Mouse (Mus musculus) mouse embryonic stem cell (cell line): ENCODE results near the gene Stx11.

Source experiments
- in situ Hi-C, 2 experiments: fragments of 300-500 bp; cut with MboI; formaldehyde crosslinking; loops; 1 replicate in 1 of 2; 3 replicates in 1 of 2; pipeline ENCODE4 v1.14.3; 2019 to 2020; ENCODE audit warnings: low sequenced_read_pairs in 2 of 2, low pct_unique_long_range_greater_than_20kb in 1 of 2, mixed read lengths in 1 of 2; ENCODE audit not compliant: unreplicated experiment in 1 of 2

Gene Stx11

GRCm38 (mm10) chr10:12964151-12965075 is at the start of gene Stx11:
Gene Stx11 (minus strand): TSS chr10:12964298.
- in situ Hi-C loops: no loop called here

- in situ Hi-C loops: no loop called here
Measured at GRCm38 (mm10) chr10:13008737-13009121, 44.6 kb upstream of the Stx11 start.

GRCm38 (mm10) chr10:13007876-13008736 is 44.0 kb upstream of the Stx11 start:
- in situ Hi-C loops: no loop called here

GRCm38 (mm10) chr10:13005043-13005442 is 40.9 kb upstream of the Stx11 start, which contains the start of gene Sf3b5:
Gene Sf3b5 (plus strand): TSS chr10:13005343.
- in situ Hi-C loops: no loop called here

- in situ Hi-C loops: loop anchor here (10.0 to 25.0 kb wide), 3 partner anchors 72 to 735 kb away; no protein-coding TSS in a partner anchor
Measured at GRCm38 (mm10) chr10:12996736-12997477, 32.8 kb upstream of the Stx11 start.

- in situ Hi-C loops: loop anchor here (10.0 to 25.0 kb wide), 3 partner anchors 69 to 731 kb away; no protein-coding TSS in a partner anchor
Measured at GRCm38 (mm10) chr10:12993411-12994039, 29.4 kb upstream of the Stx11 start.

- in situ Hi-C loops: loop anchor here (10.0 to 25.0 kb wide), 3 partner anchors 67 to 730 kb away; no protein-coding TSS in a partner anchor
Measured at GRCm38 (mm10) chr10:12991953-12992352, 27.9 kb upstream of the Stx11 start.

- in situ Hi-C loops: loop anchor here (25.0 kb wide), 2 partner anchors 300 to 725 kb away; no protein-coding TSS in a partner anchor
Measured at GRCm38 (mm10) chr10:12986943-12987342, 22.8 kb upstream of the Stx11 start.

GRCm38 (mm10) chr10:12986485-12986884 is 22.4 kb upstream of the Stx11 start:
- in situ Hi-C loops: loop anchor here (25.0 kb wide), 2 partner anchors 299 to 724 kb away; no protein-coding TSS in a partner anchor

GRCm38 (mm10) chr10:12985028-12985427 is 20.9 kb upstream of the Stx11 start:
- in situ Hi-C loops: loop anchor here (25.0 kb wide), 2 partner anchors 298 to 723 kb away; no protein-coding TSS in a partner anchor

GRCm38 (mm10) chr10:12983516-12983915 is 19.4 kb upstream of the Stx11 start:
- in situ Hi-C loops: loop anchor here (25.0 kb wide), 2 partner anchors 296 to 721 kb away; no protein-coding TSS in a partner anchor

GRCm38 (mm10) chr10:12981071-12981470 is 17.0 kb upstream of the Stx11 start:
- in situ Hi-C loops: loop anchor here (25.0 kb wide), 2 partner anchors 294 to 719 kb away; no protein-coding TSS in a partner anchor

GRCm38 (mm10) chr10:12977787-12978212 is 13.7 kb upstream of the Stx11 start:
- in situ Hi-C loops: loop anchor here (25.0 kb wide), 2 partner anchors 290 to 715 kb away; no protein-coding TSS in a partner anchor

GRCm38 (mm10) chr10:12976552-12976951 is 12.5 kb upstream of the Stx11 start:
- in situ Hi-C loops: loop anchor here (25.0 kb wide), 2 partner anchors 289 to 714 kb away; no protein-coding TSS in a partner anchor

GRCm38 (mm10) chr10:12975957-12976356 is 11.9 kb upstream of the Stx11 start:
- in situ Hi-C loops: loop anchor here (25.0 kb wide), 2 partner anchors 289 to 714 kb away; no protein-coding TSS in a partner anchor

- in situ Hi-C loops: loop anchor here (25.0 kb wide), 2 partner anchors 288 to 713 kb away; no protein-coding TSS in a partner anchor
Measured at GRCm38 (mm10) chr10:12975461-12975860, 11.4 kb upstream of the Stx11 start.

GRCm38 (mm10) chr10:12974572-12974971 is 10.5 kb upstream of the Stx11 start:
- in situ Hi-C loops: no loop called here
